Mouse (Mus musculus): Measurements from ENCODE around the gene Gm4869.
"Not testable (repeated sequence)": the region's sequence is repeated elsewhere in the genome, so short reads cannot be mapped to it uniquely, and the experiment has no call there.

The Gm4869 gene

GRCm38 (mm10) chr5:140445345-140445744 lies at the start of gene Gm4869:
TSS of gene Gm4869 (plus strand) at chr5:140445645.
- DNase-seq (ENCODE audit: low spot score): no peak

GRCm38 (mm10) chr5:140396166-140396940 lies 49.1 kb upstream of the Gm4869 start:
- DNase-seq (ENCODE audit: low spot score): no peak

- DNase-seq (ENCODE audit: low spot score): no peak
Observed at GRCm38 (mm10) chr5:140402640-140403270, 42.7 kb upstream of the Gm4869 start.

GRCm38 (mm10) chr5:140405126-140405525 lies 40.3 kb upstream of the Gm4869 start:
- no peak for DNase-seq (ENCODE audit: low spot score)

GRCm38 (mm10) chr5:140406666-140407065 lies 38.8 kb upstream of the Gm4869 start:
- DNase-seq (ENCODE audit: low spot score): no peak

- no peak for DNase-seq (ENCODE audit: low spot score)
Observed at GRCm38 (mm10) chr5:140408801-140409200, 36.6 kb upstream of the Gm4869 start.

GRCm38 (mm10) chr5:140411339-140411738 lies 34.1 kb upstream of the Gm4869 start:
- DNase-seq (ENCODE audit: low spot score): peak; percentile 72

GRCm38 (mm10) chr5:140414647-140415046 lies 30.8 kb upstream of the Gm4869 start:
- no peak for DNase-seq (ENCODE audit: low spot score)

GRCm38 (mm10) chr5:140418106-140418488 lies 27.3 kb upstream of the Gm4869 start:
- DNase-seq (ENCODE audit: low spot score): no peak

- peak; percentile 91 for DNase-seq (ENCODE audit: low spot score)
Observed at GRCm38 (mm10) chr5:140418489-140419441, 26.7 kb upstream of the Gm4869 start, which contains the start of gene Eif3b. TSS of gene Eif3b (plus strand) at chr5:140419328.

GRCm38 (mm10) chr5:140419442-140420080 lies 25.9 kb upstream of the Gm4869 start:
- peak; percentile 33 for DNase-seq (ENCODE audit: low spot score)

- DNase-seq (ENCODE audit: low spot score): peak; percentile 71
Observed at GRCm38 (mm10) chr5:140420616-140421015, 24.8 kb upstream of the Gm4869 start.

GRCm38 (mm10) chr5:140425016-140425783 lies 20.2 kb upstream of the Gm4869 start:
- no peak for DNase-seq (ENCODE audit: low spot score)

- DNase-seq (ENCODE audit: low spot score): not testable (repeated sequence)
Observed at GRCm38 (mm10) chr5:140439117-140439516, 6.3 kb upstream of the Gm4869 start.

GRCm38 (mm10) chr5:140441406-140441805 lies 4.0 kb upstream of the Gm4869 start:
- DNase-seq (ENCODE audit: low spot score): no peak

GRCm38 (mm10) chr5:140444012-140444411 lies 1.4 kb upstream of the Gm4869 start:
- DNase-seq (ENCODE audit: low spot score): no peak

- DNase-seq (ENCODE audit: low spot score): no peak
Observed at GRCm38 (mm10) chr5:140446054-140446453, 609 bp downstream of the Gm4869 start.

GRCm38 (mm10) chr5:140454488-140454887 lies 9.0 kb downstream of the Gm4869 start:
- no peak for DNase-seq (ENCODE audit: low spot score)

GRCm38 (mm10) chr5:140455466-140455865 lies 10.0 kb downstream of the Gm4869 start:
- DNase-seq (ENCODE audit: low spot score): no peak

GRCm38 (mm10) chr5:140461476-140461875 lies 16.0 kb downstream of the Gm4869 start:
- no peak for DNase-seq (ENCODE audit: low spot score)

GRCm38 (mm10) chr5:140463151-140463550 lies 17.7 kb downstream of the Gm4869 start:
- not testable (repeated sequence) for DNase-seq (ENCODE audit: low spot score)
